Mouse (Mus musculus): ENCODE measurements around the gene Tcf12. TPM values are rescaled to one million over a fixed set of nuclear protein-coding genes. Genes with fewer than 3 reads are reported as not detected.

The Tcf12 gene
- total and polyA plus RNA-seq, 2 experiments = 18.4 to 19.2 TPM

DNA sequence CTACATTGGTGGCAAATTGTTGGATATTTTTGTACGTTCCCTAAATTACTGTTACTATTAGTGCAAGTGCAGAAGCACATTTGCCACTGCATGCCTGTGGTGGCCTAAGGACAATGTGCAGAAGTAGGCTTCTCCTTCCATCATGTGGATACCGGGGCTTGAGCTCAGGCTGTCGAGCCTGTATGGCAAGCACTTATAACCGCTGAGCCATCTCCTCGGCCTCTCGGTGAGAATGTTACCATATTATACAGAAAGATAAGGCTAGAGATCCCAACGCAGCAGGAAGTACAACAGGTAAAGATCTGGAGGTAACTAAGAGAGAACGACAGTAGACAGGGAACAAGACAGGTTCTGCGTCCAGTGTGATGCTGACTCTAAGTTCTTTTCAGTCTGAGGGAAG is 263.8 kb downstream of the Tcf12 start:
- Histone ChIP-seq H3K9ac (ENCODE audit: low read depth, low read length) (no peak overlapping the region), H3K36me3 (ENCODE audit: control insufficient read depth, insufficient read depth, low read length) (peaks cover 34% of the 10 kb centered on the region), H3K79me2 (ENCODE audit: control insufficient read depth, insufficient read depth, low read length) (no peaks in the 10 kb centered on the region), H3K4me3 (ENCODE audit: insufficient read depth, low read depth, low read length) (no peak overlapping the region), H3K27ac (replicated peaks; ENCODE audit: insufficient read depth, low read depth, low read length) (no peak overlapping the region), H3K4me1 (ENCODE audit: control insufficient read depth, insufficient read depth, low read length) (no peaks in the 10 kb centered on the region), H3K27me3 (ENCODE audit: control insufficient read depth, insufficient read depth, low read length) (no peaks in the 10 kb centered on the region)
- no peak for TF ChIP-seq CTCF (IDR thresholded peaks at IDR 0.05; ENCODE audit: low read depth, low read length)
- no peak for TF ChIP-seq POLR2A (IDR thresholded peaks at IDR 0.05; ENCODE audit: extremely low read depth, insufficient read depth, low read length)
- WGBS = 97% methylated on average over 9 of the region's 9 CpGs
- DNase-seq (ENCODE audit: extremely low read depth, low read depth, low spot score) = no peak

DNA sequence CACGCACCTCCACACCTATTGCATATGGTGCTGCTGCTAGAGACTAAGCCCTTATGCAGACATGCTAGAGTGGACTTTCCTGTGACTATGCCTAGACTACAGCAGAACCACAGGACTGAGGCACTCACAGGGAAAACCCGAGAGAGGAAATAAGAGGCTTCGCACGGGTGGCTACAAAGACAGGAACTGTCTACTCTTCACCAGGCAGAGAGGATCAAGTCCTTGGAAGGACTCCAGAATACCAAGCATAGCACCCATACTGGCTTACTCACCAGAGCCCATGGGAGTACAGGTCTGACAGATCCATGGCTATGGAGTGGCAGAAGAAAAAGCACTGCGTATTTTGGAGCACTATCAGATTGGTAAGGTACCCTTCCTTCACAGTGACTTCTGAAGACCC is 269.8 kb downstream of the Tcf12 start:
- 84% methylated on average over 5 of the region's 5 CpGs for whole genome bisulfite sequencing
- no peaks in the 10 kb centered on the region for H3K27me3 ChIP-seq (ENCODE audit: control insufficient read depth, insufficient read depth, low read length)
- H3K27ac ChIP-seq (replicated peaks; ENCODE audit: insufficient read depth, low read depth, low read length) = no peak overlapping the region
- H3K9ac ChIP-seq (ENCODE audit: low read depth, low read length) = no peak overlapping the region
- peaks cover 16% of the 10 kb centered on the region for H3K36me3 ChIP-seq (ENCODE audit: control insufficient read depth, insufficient read depth, low read length)
- no peak overlapping the region for H3K4me3 ChIP-seq (ENCODE audit: insufficient read depth, low read depth, low read length)
- H3K4me1 ChIP-seq (ENCODE audit: control insufficient read depth, insufficient read depth, low read length) = no peaks in the 10 kb centered on the region
- TF ChIP-seq CTCF (IDR thresholded peaks at IDR 0.05; ENCODE audit: low read depth, low read length) (no peak), POLR2A (IDR thresholded peaks at IDR 0.05; ENCODE audit: extremely low read depth, insufficient read depth, low read length) (no peak)
- H3K79me2 ChIP-seq (ENCODE audit: control insufficient read depth, insufficient read depth, low read length) = no peaks in the 10 kb centered on the region
- DNase-seq (ENCODE audit: extremely low read depth, low read depth, low spot score) = no peak

- Histone ChIP-seq H3K27me3 (ENCODE audit: control insufficient read depth, insufficient read depth, low read length) (no peaks in the 10 kb centered on the region), H3K36me3 (ENCODE audit: control insufficient read depth, insufficient read depth, low read length) (no peaks in the 10 kb centered on the region; the same call in 1 of the 2 replicates), H3K4me1 (ENCODE audit: control insufficient read depth, insufficient read depth, low read length) (no peaks in the 10 kb centered on the region), H3K4me3 (ENCODE audit: insufficient read depth, low read depth, low read length) (no peak overlapping the region), H3K27ac (replicated peaks; ENCODE audit: insufficient read depth, low read depth, low read length) (no peak overlapping the region), H3K79me2 (ENCODE audit: control insufficient read depth, insufficient read depth, low read length) (no peaks in the 10 kb centered on the region), H3K9ac (ENCODE audit: low read depth, low read length) (no peak overlapping the region)
- DNase-seq (ENCODE audit: extremely low read depth, low read depth, low spot score) = peak; percentile 27
- WGBS = 27% methylated on average over 5 of the region's 5 CpGs
- TF ChIP-seq CTCF (IDR thresholded peaks at IDR 0.05; ENCODE audit: low read depth, low read length) (no peak), POLR2A (IDR thresholded peaks at IDR 0.05; ENCODE audit: extremely low read depth, insufficient read depth, low read length) (no peak)
Measured at GRCm38 (mm10) chr9:71837366-71837765, 274.3 kb downstream of the Tcf12 start.

DNA sequence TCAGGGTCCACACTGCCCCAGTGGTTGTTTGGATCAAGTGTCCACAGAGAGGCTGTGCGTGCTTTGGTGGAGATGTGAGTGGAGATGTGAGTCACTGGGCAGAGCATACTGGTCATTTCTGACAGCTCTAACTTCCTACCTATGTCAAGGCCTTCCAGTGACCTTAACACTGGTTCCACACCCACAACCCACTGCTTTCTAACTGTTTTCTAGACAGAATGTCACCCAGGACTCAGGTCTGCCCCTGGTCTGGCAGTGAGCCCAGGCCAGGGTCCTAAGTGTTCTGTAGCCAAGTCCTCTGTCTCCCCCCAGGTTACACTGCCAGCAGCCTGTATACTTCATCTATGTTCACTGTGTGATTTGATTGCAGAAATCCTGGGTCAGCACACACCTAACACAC is 275.3 kb downstream of the Tcf12 start:
- H3K27me3 ChIP-seq (ENCODE audit: control insufficient read depth, insufficient read depth, low read length) = no peaks in the 10 kb centered on the region
- no peak overlapping the region for H3K27ac ChIP-seq (replicated peaks; ENCODE audit: insufficient read depth, low read depth, low read length)
- no peak for TF ChIP-seq POLR2A (IDR thresholded peaks at IDR 0.05; ENCODE audit: extremely low read depth, insufficient read depth, low read length)
- no peak for TF ChIP-seq CTCF (IDR thresholded peaks at IDR 0.05; ENCODE audit: low read depth, low read length)
- no peaks in the 10 kb centered on the region for H3K36me3 ChIP-seq (ENCODE audit: control insufficient read depth, insufficient read depth, low read length)
- no peak for DNase-seq (ENCODE audit: extremely low read depth, low read depth, low spot score)
- H3K79me2 ChIP-seq (ENCODE audit: control insufficient read depth, insufficient read depth, low read length) = no peaks in the 10 kb centered on the region
- no peaks in the 10 kb centered on the region for H3K4me1 ChIP-seq (ENCODE audit: control insufficient read depth, insufficient read depth, low read length)
- no peak overlapping the region for H3K9ac ChIP-seq (ENCODE audit: low read depth, low read length)
- WGBS = 96% methylated on average over 1 of the region's 1 CpGs
- no peak overlapping the region for H3K4me3 ChIP-seq (ENCODE audit: insufficient read depth, low read depth, low read length)

- 93% methylated on average over 2 of the region's 2 CpGs for WGBS
- Histone ChIP-seq H3K36me3 (ENCODE audit: control insufficient read depth, insufficient read depth, low read length) (no peaks in the 10 kb centered on the region), H3K27ac (replicated peaks; ENCODE audit: insufficient read depth, low read depth, low read length) (no peak overlapping the region), H3K4me3 (ENCODE audit: insufficient read depth, low read depth, low read length) (no peak overlapping the region), H3K4me1 (ENCODE audit: control insufficient read depth, insufficient read depth, low read length) (no peaks in the 10 kb centered on the region), H3K79me2 (ENCODE audit: control insufficient read depth, insufficient read depth, low read length) (no peaks in the 10 kb centered on the region), H3K9ac (ENCODE audit: low read depth, low read length) (no peak overlapping the region), H3K27me3 (ENCODE audit: control insufficient read depth, insufficient read depth, low read length) (no peaks in the 10 kb centered on the region)
- no peak for DNase-seq (ENCODE audit: extremely low read depth, low read depth, low spot score)
- TF ChIP-seq POLR2A (IDR thresholded peaks at IDR 0.05; ENCODE audit: extremely low read depth, insufficient read depth, low read length) = no peak
- TF ChIP-seq CTCF (IDR thresholded peaks at IDR 0.05; ENCODE audit: low read depth, low read length) = no peak
Measured at GRCm38 (mm10) chr9:71835203-71835815, 276.4 kb downstream of the Tcf12 start.

DNA sequence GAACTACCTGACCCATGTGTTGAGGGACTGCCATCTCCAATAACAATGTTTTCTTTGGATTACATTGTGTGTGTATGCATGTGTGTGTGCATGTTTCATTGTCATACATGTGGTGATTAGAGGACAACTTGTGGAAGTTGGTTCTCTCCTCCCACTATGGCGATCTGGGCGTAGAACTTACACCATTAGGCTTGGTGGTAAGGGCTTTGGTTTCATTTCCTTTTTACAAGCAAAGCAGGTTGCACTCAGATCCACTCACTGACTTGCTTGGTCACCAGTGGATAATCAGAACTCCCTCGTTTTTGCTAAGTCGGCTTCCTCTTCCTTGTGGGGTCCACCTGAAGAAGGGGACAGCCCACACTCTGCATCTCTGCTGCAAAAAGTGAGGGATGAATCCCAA is 277.0 kb downstream of the Tcf12 start:
- H3K4me1 ChIP-seq (ENCODE audit: control insufficient read depth, insufficient read depth, low read length) = no peaks in the 10 kb centered on the region
- no peak for TF ChIP-seq POLR2A (IDR thresholded peaks at IDR 0.05; ENCODE audit: extremely low read depth, insufficient read depth, low read length)
- no peak for TF ChIP-seq CTCF (IDR thresholded peaks at IDR 0.05; ENCODE audit: low read depth, low read length)
- H3K36me3 ChIP-seq (ENCODE audit: control insufficient read depth, insufficient read depth, low read length) = no peaks in the 10 kb centered on the region
- H3K27me3 ChIP-seq (ENCODE audit: control insufficient read depth, insufficient read depth, low read length) = no peaks in the 10 kb centered on the region
- WGBS = 80% methylated on average over 4 of the region's 4 CpGs
- H3K9ac ChIP-seq (ENCODE audit: low read depth, low read length) = no peak overlapping the region
- no peak for DNase-seq (ENCODE audit: extremely low read depth, low read depth, low spot score)
- no peaks in the 10 kb centered on the region for H3K79me2 ChIP-seq (ENCODE audit: control insufficient read depth, insufficient read depth, low read length)
- no peak overlapping the region for H3K4me3 ChIP-seq (ENCODE audit: insufficient read depth, low read depth, low read length)
- H3K27ac ChIP-seq (replicated peaks; ENCODE audit: insufficient read depth, low read depth, low read length) = no peak overlapping the region
